Mouse (Mus musculus): ENCODE data around the gene Lama2. TPM values are rescaled to one million over a fixed set of nuclear protein-coding genes. Genes with fewer than 3 reads are reported as not detected.

Gene Lama2
- polyA plus RNA-seq, 1 experiment from 2014 or later: 6.1 TPM

DNA sequence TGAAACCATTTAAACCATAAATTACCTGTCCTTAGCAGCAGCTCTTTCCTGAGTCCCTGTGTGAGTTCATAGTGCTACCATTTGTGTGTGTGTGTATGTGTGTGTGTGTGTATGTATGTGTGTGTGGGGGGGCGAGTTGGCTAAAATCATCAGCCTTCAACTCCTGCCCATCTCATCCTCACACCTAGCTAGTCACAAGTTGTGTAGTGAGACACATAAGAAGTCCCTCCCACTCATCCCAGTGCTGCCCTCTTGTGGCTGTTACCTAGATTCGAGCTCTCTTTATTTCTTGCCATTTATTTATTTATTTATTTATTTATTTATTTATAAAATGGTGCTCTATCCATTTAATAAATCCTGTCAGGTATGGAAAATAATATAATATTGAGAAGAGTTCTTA, 457.2 kb downstream of the Lama2 start:
- Histone ChIP-seq H3K4me2 (ENCODE audit: low read depth, low read length) (no peak overlapping the region), H3K27ac (ENCODE audit: low read length) (no peak overlapping the region), H3K9me3 (ENCODE audit: control insufficient read depth, low read length) (no peaks in the 10 kb centered on the region), H3K9ac (ENCODE audit: low read depth, low read length) (no peak overlapping the region), H3K4me3 (ENCODE audit: low read length) (no peak overlapping the region), H3K36me3 (ENCODE audit: control insufficient read depth, insufficient read depth, low read length) (no peaks in the 10 kb centered on the region), H3K4me1 (ENCODE audit: control insufficient read depth, insufficient read depth, low read length) (no peaks in the 10 kb centered on the region), H3K27me3 (replicated peaks; ENCODE audit: control insufficient read depth, insufficient read depth, low read length) (no peaks in the 10 kb centered on the region)
- WGBS: 74% methylated on average over 2 of the region's 2 CpGs
- ATAC-seq: no peak

DNA sequence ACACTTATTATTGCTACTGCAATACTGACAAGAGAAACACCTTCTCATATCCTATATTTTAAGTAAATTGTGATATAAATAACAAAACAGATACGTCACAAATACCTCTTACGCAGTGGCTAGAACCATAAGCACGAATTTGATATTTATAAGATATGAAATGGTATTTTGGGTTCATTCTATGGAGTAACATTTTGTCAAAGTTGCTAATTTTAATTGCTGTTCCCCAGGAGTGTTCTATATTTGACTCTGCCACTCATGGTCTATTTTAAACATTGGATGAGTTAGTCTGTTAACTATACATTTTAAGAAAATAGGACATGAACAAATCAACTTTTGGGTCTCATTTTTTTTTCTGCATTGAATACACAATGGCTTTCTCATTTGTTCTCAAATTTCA, 469.3 kb downstream of the Lama2 start:
- 91% methylated on average over 3 of the region's 3 CpGs for WGBS
- no peaks in the 10 kb centered on the region for H3K36me3 ChIP-seq (ENCODE audit: control insufficient read depth, insufficient read depth, low read length)
- no peaks in the 10 kb centered on the region for H3K27me3 ChIP-seq (replicated peaks; ENCODE audit: control insufficient read depth, insufficient read depth, low read length)
- H3K9ac ChIP-seq (ENCODE audit: low read depth, low read length): no peak overlapping the region
- no peaks in the 10 kb centered on the region for H3K4me1 ChIP-seq (ENCODE audit: control insufficient read depth, insufficient read depth, low read length)
- ATAC-seq: no peak
- H3K9me3 ChIP-seq (ENCODE audit: control insufficient read depth, low read length): no peaks in the 10 kb centered on the region
- no peak overlapping the region for H3K27ac ChIP-seq (ENCODE audit: low read length)
- no peak overlapping the region for H3K4me2 ChIP-seq (ENCODE audit: low read depth, low read length)
- H3K4me3 ChIP-seq (ENCODE audit: low read length): no peak overlapping the region

DNA sequence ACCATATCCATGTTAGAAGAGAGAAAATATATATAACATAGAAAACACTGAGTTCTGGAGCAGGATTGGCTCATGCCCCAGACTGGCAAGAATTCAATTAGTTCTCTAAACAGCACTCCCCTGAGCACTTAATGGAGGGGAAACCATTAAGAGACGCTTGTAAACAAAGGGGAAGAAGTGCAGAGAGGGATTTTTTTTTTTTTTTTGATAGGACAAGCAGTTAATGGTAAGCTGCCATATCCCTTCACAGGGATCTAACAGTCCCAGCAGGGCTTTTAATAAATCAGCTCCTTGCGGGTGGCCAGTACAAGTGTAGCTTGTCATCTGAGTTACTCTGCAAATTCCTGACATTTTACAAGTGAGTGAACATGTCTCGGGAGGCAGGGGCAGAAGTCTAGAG, 479.1 kb downstream of the Lama2 start:
- 33% methylated on average over 3 of the region's 3 CpGs for WGBS
- no peak for ATAC-seq
- no peak overlapping the region for H3K4me2 ChIP-seq (ENCODE audit: low read depth, low read length)
- no peak overlapping the region for H3K4me3 ChIP-seq (ENCODE audit: low read length)
- no peak overlapping the region for H3K27ac ChIP-seq (ENCODE audit: low read length)
- no peaks in the 10 kb centered on the region for H3K36me3 ChIP-seq (ENCODE audit: control insufficient read depth, insufficient read depth, low read length)
- H3K9me3 ChIP-seq (ENCODE audit: control insufficient read depth, low read length): no peaks in the 10 kb centered on the region
- H3K4me1 ChIP-seq (ENCODE audit: control insufficient read depth, insufficient read depth, low read length): no peaks in the 10 kb centered on the region
- H3K9ac ChIP-seq (ENCODE audit: low read depth, low read length): no peak overlapping the region
- no peaks in the 10 kb centered on the region for H3K27me3 ChIP-seq (replicated peaks; ENCODE audit: control insufficient read depth, insufficient read depth, low read length)

DNA sequence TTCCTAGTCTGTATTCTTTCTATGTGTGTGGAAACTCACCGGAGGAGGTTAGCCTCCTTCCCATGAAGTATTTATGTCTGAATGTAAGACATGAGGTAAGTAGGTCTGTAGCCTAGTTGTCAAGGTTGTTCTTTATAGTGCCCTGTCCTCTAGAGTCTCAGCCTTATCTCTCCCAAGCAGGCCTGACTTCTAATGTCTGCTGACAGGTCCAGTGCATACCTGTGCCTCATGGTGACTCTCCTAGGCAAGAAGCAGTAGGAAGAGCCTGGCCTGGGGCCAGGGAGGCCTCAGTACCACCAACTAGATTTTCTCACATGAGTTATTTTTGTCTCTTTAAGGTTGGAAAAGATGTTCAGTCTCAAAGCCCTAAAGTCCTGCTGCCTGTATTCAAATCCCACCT, 483.8 kb downstream of the Lama2 start:
- WGBS: 93% methylated on average over 1 of the region's 1 CpGs
- no peak overlapping the region for H3K9ac ChIP-seq (ENCODE audit: low read depth, low read length)
- no peaks in the 10 kb centered on the region for H3K27me3 ChIP-seq (replicated peaks; ENCODE audit: control insufficient read depth, insufficient read depth, low read length)
- no peak for ATAC-seq
- H3K4me3 ChIP-seq (ENCODE audit: low read length): no peak overlapping the region
- H3K4me1 ChIP-seq (ENCODE audit: control insufficient read depth, insufficient read depth, low read length): 0 out of 2 replicates have a peak, but pooled peaks cover 2% of the 10 kb centered on the region
- no peaks in the 10 kb centered on the region for H3K9me3 ChIP-seq (ENCODE audit: control insufficient read depth, low read length)
- no peak overlapping the region for H3K27ac ChIP-seq (ENCODE audit: low read length)
- no peak overlapping the region for H3K4me2 ChIP-seq (ENCODE audit: low read depth, low read length)
- H3K36me3 ChIP-seq (ENCODE audit: control insufficient read depth, insufficient read depth, low read length): no peaks in the 10 kb centered on the region

DNA sequence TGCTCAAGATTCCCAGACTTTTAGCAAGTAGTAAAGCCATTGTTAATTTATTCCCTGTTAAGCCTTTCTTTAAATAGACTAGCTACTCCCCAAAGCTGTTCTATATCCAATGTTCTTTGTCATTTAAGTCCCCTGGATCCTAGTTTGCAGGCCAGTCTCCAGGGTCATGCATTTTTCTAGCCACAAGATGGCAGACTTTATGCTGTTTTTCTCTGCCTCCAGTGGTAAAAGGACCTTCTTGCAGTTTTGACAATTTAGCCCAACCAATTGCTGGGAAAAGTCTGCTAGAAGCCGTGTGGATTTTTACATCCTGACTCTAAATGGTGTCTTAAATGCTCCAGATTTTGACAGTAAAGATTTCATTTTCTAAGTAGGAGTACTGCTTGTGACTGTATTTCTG, 486.4 kb downstream of the Lama2 start:
- Histone ChIP-seq H3K27me3 (replicated peaks; ENCODE audit: control insufficient read depth, insufficient read depth, low read length) (no peaks in the 10 kb centered on the region), H3K4me2 (ENCODE audit: low read depth, low read length) (no peak overlapping the region), H3K36me3 (ENCODE audit: control insufficient read depth, insufficient read depth, low read length) (no peaks in the 10 kb centered on the region), H3K9ac (ENCODE audit: low read depth, low read length) (no peak overlapping the region), H3K27ac (ENCODE audit: low read length) (no peak overlapping the region), H3K4me3 (ENCODE audit: low read length) (no peak overlapping the region), H3K9me3 (ENCODE audit: control insufficient read depth, low read length) (no peaks in the 10 kb centered on the region), H3K4me1 (ENCODE audit: control insufficient read depth, insufficient read depth, low read length) (0 out of 2 replicates have a peak, but pooled peaks cover 2% of the 10 kb centered on the region)
- ATAC-seq: peak; percentile 80; the same call in 1 of the 2 replicates
- WGBS: 0% methylated on average over 1 of the region's 1 CpGs

GRCm38 (mm10) chr10:27127454-27127853, 492.1 kb downstream of the Lama2 start:
- no peak for ATAC-seq
- H3K4me1 ChIP-seq (ENCODE audit: control insufficient read depth, insufficient read depth, low read length): no peaks in the 10 kb centered on the region
- 78% methylated on average over 2 of the region's 2 CpGs for WGBS
- no peak overlapping the region for H3K4me2 ChIP-seq (ENCODE audit: low read depth, low read length)
- H3K4me3 ChIP-seq (ENCODE audit: low read length): no peak overlapping the region
- no peaks in the 10 kb centered on the region for H3K9me3 ChIP-seq (ENCODE audit: control insufficient read depth, low read length)
- H3K36me3 ChIP-seq (ENCODE audit: control insufficient read depth, insufficient read depth, low read length): no peaks in the 10 kb centered on the region
- H3K27me3 ChIP-seq (replicated peaks; ENCODE audit: control insufficient read depth, insufficient read depth, low read length): no peaks in the 10 kb centered on the region
- H3K9ac ChIP-seq (ENCODE audit: low read depth, low read length): no peak overlapping the region
- no peak overlapping the region for H3K27ac ChIP-seq (ENCODE audit: low read length)

DNA sequence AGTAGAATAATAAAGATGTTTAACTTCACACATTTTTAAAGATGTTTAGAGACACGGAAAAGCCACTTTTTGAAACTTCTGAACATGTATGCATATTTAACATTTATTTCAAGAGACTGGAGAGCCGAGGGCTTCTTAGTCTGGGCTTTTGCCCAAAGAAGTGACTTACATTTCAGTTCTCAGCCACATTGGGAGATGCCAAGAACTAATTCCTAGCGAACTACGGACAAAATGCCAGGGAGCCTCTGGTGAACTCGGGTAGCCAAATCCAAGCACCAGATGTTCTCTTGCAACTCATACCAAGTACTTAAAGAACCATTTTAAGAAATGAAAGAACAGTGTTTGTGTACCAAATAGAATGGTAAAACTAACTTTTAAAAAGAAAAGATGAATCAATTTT, 495.8 kb downstream of the Lama2 start:
- no peaks in the 10 kb centered on the region for H3K27me3 ChIP-seq (replicated peaks; ENCODE audit: control insufficient read depth, insufficient read depth, low read length)
- no peaks in the 10 kb centered on the region for H3K9me3 ChIP-seq (ENCODE audit: control insufficient read depth, low read length)
- no peak overlapping the region for H3K27ac ChIP-seq (ENCODE audit: low read length)
- no peak overlapping the region for H3K9ac ChIP-seq (ENCODE audit: low read depth, low read length)
- H3K4me1 ChIP-seq (ENCODE audit: control insufficient read depth, insufficient read depth, low read length): no peaks in the 10 kb centered on the region
- H3K4me3 ChIP-seq (ENCODE audit: low read length): no peak overlapping the region
- no peak for ATAC-seq
- no peak overlapping the region for H3K4me2 ChIP-seq (ENCODE audit: low read depth, low read length)
- 81% methylated on average over 5 of the region's 5 CpGs for WGBS
- H3K36me3 ChIP-seq (ENCODE audit: control insufficient read depth, insufficient read depth, low read length): no peaks in the 10 kb centered on the region

DNA sequence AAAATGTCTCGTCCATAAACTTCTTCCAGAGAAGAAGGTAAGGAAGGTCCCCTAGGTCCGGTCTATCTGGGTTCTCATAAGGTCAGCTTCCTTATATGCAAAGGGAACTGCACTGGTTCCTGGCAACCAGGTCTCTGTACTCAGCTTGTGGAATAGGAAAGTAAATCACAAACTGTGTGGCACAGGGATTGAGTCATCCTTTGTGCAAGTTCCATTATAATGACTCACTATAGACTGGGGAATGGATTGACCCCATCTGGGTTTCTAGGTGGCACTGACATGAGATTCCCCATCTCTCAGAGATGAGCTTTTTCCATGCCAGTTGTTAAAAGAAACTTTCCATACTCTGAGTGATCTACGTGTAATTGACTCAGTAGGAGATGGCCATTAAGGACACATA, 501.7 kb downstream of the Lama2 start:
- Histone ChIP-seq H3K4me3 (ENCODE audit: low read length) (no peak overlapping the region), H3K36me3 (ENCODE audit: control insufficient read depth, insufficient read depth, low read length) (no peaks in the 10 kb centered on the region), H3K9me3 (ENCODE audit: control insufficient read depth, low read length) (no peaks in the 10 kb centered on the region), H3K9ac (ENCODE audit: low read depth, low read length) (no peak overlapping the region), H3K27ac (ENCODE audit: low read length) (no peak overlapping the region), H3K4me1 (ENCODE audit: control insufficient read depth, insufficient read depth, low read length) (no peaks in the 10 kb centered on the region), H3K4me2 (ENCODE audit: low read depth, low read length) (no peak overlapping the region), H3K27me3 (replicated peaks; ENCODE audit: control insufficient read depth, insufficient read depth, low read length) (no peaks in the 10 kb centered on the region)
- ATAC-seq: no peak
- WGBS: 88% methylated on average over 3 of the region's 3 CpGs

DNA sequence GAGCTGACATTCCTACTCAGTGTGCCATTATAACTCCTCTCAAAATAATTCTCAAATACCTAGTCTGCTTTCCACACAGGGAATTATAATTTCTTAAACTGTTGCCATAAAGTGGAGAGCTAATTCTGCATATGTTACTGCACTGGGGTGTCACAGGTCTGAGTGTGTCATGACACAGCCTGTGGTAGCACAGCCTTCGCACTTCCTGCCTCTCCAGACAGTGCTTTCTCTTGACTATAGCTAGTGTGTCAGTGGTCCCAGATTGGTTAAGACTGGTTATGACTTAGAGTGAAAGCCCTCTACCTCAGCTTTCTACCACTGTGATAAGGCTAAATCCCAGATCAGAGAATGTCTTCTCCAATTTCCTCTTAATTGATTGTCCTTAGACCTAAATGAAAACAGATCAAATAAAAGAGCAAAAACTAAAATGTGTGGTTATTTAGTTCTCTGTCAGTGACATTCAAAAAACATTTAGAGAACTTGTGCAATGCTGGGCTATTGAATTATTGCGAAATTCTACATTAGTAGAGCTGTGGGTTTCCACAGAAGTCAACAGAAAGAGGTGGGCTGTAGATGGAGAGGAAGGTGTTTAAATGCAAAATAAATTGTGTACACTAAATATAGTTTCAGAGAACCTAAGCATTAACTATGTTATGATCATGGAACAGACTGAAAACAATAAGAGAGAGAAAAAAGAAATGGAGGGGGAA, 502.5 kb downstream of the Lama2 start:
- 95% methylated on average over 2 of the region's 2 CpGs for WGBS
- Histone ChIP-seq H3K27me3 (replicated peaks; ENCODE audit: control insufficient read depth, insufficient read depth, low read length) (no peaks in the 10 kb centered on the region), H3K4me2 (ENCODE audit: low read depth, low read length) (no peak overlapping the region), H3K4me3 (ENCODE audit: low read length) (no peak overlapping the region), H3K9me3 (ENCODE audit: control insufficient read depth, low read length) (no peaks in the 10 kb centered on the region), H3K9ac (ENCODE audit: low read depth, low read length) (no peak overlapping the region), H3K36me3 (ENCODE audit: control insufficient read depth, insufficient read depth, low read length) (no peaks in the 10 kb centered on the region), H3K27ac (ENCODE audit: low read length) (no peak overlapping the region), H3K4me1 (ENCODE audit: control insufficient read depth, insufficient read depth, low read length) (no peaks in the 10 kb centered on the region)
- ATAC-seq: no peak

GRCm38 (mm10) chr10:27114131-27114530, 505.4 kb downstream of the Lama2 start:
- no peaks in the 10 kb centered on the region for H3K9me3 ChIP-seq (ENCODE audit: control insufficient read depth, low read length)
- no peaks in the 10 kb centered on the region for H3K4me1 ChIP-seq (ENCODE audit: control insufficient read depth, insufficient read depth, low read length)
- no peak overlapping the region for H3K27ac ChIP-seq (ENCODE audit: low read length)
- no peaks in the 10 kb centered on the region for H3K36me3 ChIP-seq (ENCODE audit: control insufficient read depth, insufficient read depth, low read length)
- H3K9ac ChIP-seq (ENCODE audit: low read depth, low read length): no peak overlapping the region
- ATAC-seq: no peak
- H3K4me2 ChIP-seq (ENCODE audit: low read depth, low read length): no peak overlapping the region
- no peak overlapping the region for H3K4me3 ChIP-seq (ENCODE audit: low read length)
- H3K27me3 ChIP-seq (replicated peaks; ENCODE audit: control insufficient read depth, insufficient read depth, low read length): no peaks in the 10 kb centered on the region
- WGBS: 92% methylated on average over 3 of the region's 3 CpGs

Measured in intestine, embryonic 16.5 days (tissue).